15 mouse cellular contexts compared by ENCODE assay signal in the genomic region with DNA sequence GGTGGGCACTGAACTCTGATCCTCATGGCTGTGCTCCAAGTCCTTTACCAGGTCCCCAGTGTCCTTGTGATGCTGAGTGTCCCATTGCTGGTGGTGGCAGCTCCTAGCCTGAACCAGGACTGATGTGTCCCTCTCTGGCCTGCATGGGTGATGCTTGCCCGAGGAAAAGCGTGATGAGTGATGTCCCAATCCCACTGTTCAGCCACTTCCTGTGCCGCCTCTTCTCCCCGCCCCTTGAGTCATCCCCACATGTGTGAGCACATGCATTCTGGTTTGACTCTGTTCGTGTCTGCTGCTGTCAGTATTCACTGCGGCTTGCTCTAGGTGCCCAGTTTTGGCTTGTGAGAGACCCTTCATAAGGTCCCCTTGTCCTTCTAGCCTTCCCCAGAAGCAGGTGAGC. TPM values are rescaled to one million over a fixed set of nuclear protein-coding genes. Genes with fewer than 3 reads are reported as not detected.
DNase-seq lines count a peak whose midpoint lies in the region; ATAC-seq lines count a peak whose summit lies in the region.
"Had no signal": no experiment of that assay in that cellular context is flagged by ENCODE, and none has a peak within 500 bp of the region (broad histone marks: within the 10 kb centered on the region; RNA-seq: fewer than 3 reads in every experiment).

No protein-coding gene starts in this region.

- no peaks in the 10 kb centered on the region for H3K9me3 ChIP-seq in heart, embryonic 12.5 days (replicated peaks)
- H3K9me3 ChIP-seq: embryonic facial prominence, embryonic 12.5 days; liver, embryonic 13.5 days; midbrain, embryonic 15.5 days had no signal

- no peak overlapping the region for H3K4me3 ChIP-seq in heart, embryonic 12.5 days
- H3K4me3 ChIP-seq: embryonic facial prominence, embryonic 12.5 days; liver, embryonic 13.5 days; midbrain, embryonic 15.5 days had no signal

- no peak overlapping the region for H3K4me2 ChIP-seq in heart, embryonic 12.5 days
- H3K4me2 ChIP-seq: embryonic facial prominence, embryonic 12.5 days; liver, embryonic 13.5 days; midbrain, embryonic 15.5 days had no signal

- peaks cover 4% of the 10 kb centered on the region; the same call in 1 of the 2 replicates for H3K27me3 ChIP-seq in heart, embryonic 12.5 days (replicated peaks)
- H3K27me3 ChIP-seq: embryonic facial prominence, embryonic 12.5 days; midbrain, embryonic 15.5 days had no signal

- 67% methylated on average over 6 of the region's 6 CpGs for WGBS in heart, embryonic 12.5 days

- ATAC-seq in heart, embryonic 12.5 days (ENCODE audit: insufficient number of reproducible peaks, low FRiP score): no peak
- ATAC-seq in megakaryocyte progenitor cell, adult 5-6 weeks (replicated peaks; ENCODE audit: poor library complexity): peak; percentile 77
- ATAC-seq: inflammation-experienced regulatory T-cells, adult 6 months; midbrain, embryonic 15.5 days had no signal

- no peak overlapping the region for H3K9ac ChIP-seq in heart, embryonic 12.5 days
- H3K9ac ChIP-seq: embryonic facial prominence, embryonic 12.5 days; liver, embryonic 13.5 days; midbrain, embryonic 15.5 days had no signal

- H3K27ac ChIP-seq in heart, embryonic 12.5 days (ENCODE audit: poor library complexity, severe bottlenecking): no peak overlapping the region
- H3K27ac ChIP-seq: embryonic facial prominence, embryonic 12.5 days; liver, embryonic 13.5 days; midbrain, embryonic 15.5 days had no signal

- peak; percentile 41 to 45 for DNase-seq in heart, adult 9 months (ENCODE audit: low spot score in 2 of 2)
- DNase-seq in adipocyte (ENCODE audit: low spot score): peak; percentile 13
- peak; percentile 36 for DNase-seq in fibroblast of lung, adult 2 months (ENCODE audit: low read depth)
- DNase-seq in kidney, postnatal 4 days: no peak
- no peak for DNase-seq in spleen, adult 12 weeks (ENCODE audit: low spot score)
- no peak for DNase-seq in ovary, postnatal 10 days (ENCODE audit: low spot score)
- DNase-seq: cerebellum, adult 2 months; kidney, postnatal 25 days; liver, embryonic 13.5 days; thymus, postnatal 14 days had no signal

- H3K4me1 ChIP-seq in heart, embryonic 12.5 days (replicated peaks): peaks cover 28% of the 10 kb centered on the region
- H3K4me1 ChIP-seq: embryonic facial prominence, embryonic 12.5 days had no signal

- H3K36me3 ChIP-seq in heart, embryonic 12.5 days: no peaks in the 10 kb centered on the region
- H3K36me3 ChIP-seq: embryonic facial prominence, embryonic 12.5 days; liver, embryonic 13.5 days; midbrain, embryonic 15.5 days had no signal

RNA-seq across cellular contexts. Expression of gene Atp2c2, which starts 12.4 kb away (rescaled TPM):
- polyA plus RNA-seq in heart, embryonic 12.5 days (2016; fragmentation: Nextera tagmentation; extraction: Ambion mirVana): 0.33 and 0.38 TPM in 2 replicates
- total RNA-seq in megakaryocyte progenitor cell, adult 5-6 weeks (2015): not detected in 2 replicates
- not detected in 2 replicates for total RNA-seq in megakaryocyte progenitor cell, adult 5-6 weeks (2017)
- polyA plus RNA-seq: inflammation-experienced regulatory T-cells, adult 6 months had no signal

RNA-seq across cellular contexts. Expression of gene Wfdc1, which starts 46.1 kb away (rescaled TPM):
- polyA plus RNA-seq in heart, embryonic 12.5 days (2016; fragmentation: Nextera tagmentation; extraction: Ambion mirVana): 3.1 and 3.5 TPM in 2 replicates
- not detected in 2 replicates for total RNA-seq in megakaryocyte progenitor cell, adult 5-6 weeks (2015)
- not detected in 2 replicates for total RNA-seq in megakaryocyte progenitor cell, adult 5-6 weeks (2017)
- polyA plus RNA-seq: inflammation-experienced regulatory T-cells, adult 6 months had no signal

Comparison
In these comparisons a context has a peak if more than half of its experiments do, and no peak if none do; other contexts are left out.
1. DNase-seq: peak in heart, adult 9 months (2 of 2), adipocyte (single experiment) and fibroblast of lung, adult 2 months (single experiment); none in kidney, postnatal 4 days (0 of 2), spleen, adult 12 weeks (single experiment) and ovary, postnatal 10 days (single experiment).